Mouse (Mus musculus): Measurements from ENCODE around the gene Rad51c.

- peak; percentile 66 to 94; a peak in 3 of 4 replicates for TF ChIP-seq POLR2A (IDR thresholded peaks at IDR 0.05; ENCODE audit: control insufficient read depth in 1 of 2, insufficient read depth in 1 of 2, low read depth in 1 of 2, low read length in 2 of 2, poor library complexity in 1 of 2)
- no peak for TF ChIP-seq ZKSCAN1 (IDR thresholded peaks at IDR 0.05; ENCODE audit: low read depth, low read length)
- no peak for TF ChIP-seq JUND (IDR thresholded peaks at IDR 0.05; ENCODE audit: low read depth, low read length)
- TF ChIP-seq TCF12 (IDR thresholded peaks at IDR 0.05; ENCODE audit: low read depth, low read length) = no peak
- TF ChIP-seq CTCF (IDR thresholded peaks at IDR 0.05 in 2 of 3, conservative IDR thresholded peaks at IDR 0.05 in 1 of 3; ENCODE audit: control insufficient read depth in 1 of 3, insufficient read depth in 1 of 3, low read depth in 2 of 3, low read length in 3 of 3, poor library complexity in 1 of 3, severe bottlenecking in 1 of 3) = no peak
- TF ChIP-seq MXI1 (IDR thresholded peaks at IDR 0.05; ENCODE audit: low read depth, low read length) = no peak
- no peak for TF ChIP-seq ZNF384 (IDR thresholded peaks at IDR 0.05; ENCODE audit: low read depth, low read length)
- no peak for TF ChIP-seq UBTF (IDR thresholded peaks at IDR 0.05; ENCODE audit: borderline replicate concordance, insufficient read depth, low read depth, low read length)
- TF ChIP-seq ZC3H11A (IDR thresholded peaks at IDR 0.05; ENCODE audit: low read depth, low read length) = no peak
- no peak for TF ChIP-seq HCFC1 (IDR thresholded peaks at IDR 0.05; ENCODE audit: low read depth, low read length)
- no peak for TF ChIP-seq NELFE (IDR thresholded peaks at IDR 0.05; ENCODE audit: low read depth, low read length)
These were observed 22.7 kb upstream of the Rad51c start for GRCm38 (mm10) chr11:87427273-87428050.

Data from MEL (cell line).